Mouse (Mus musculus) thymus, adult 18-20 months (tissue): Measurements from ENCODE around the gene Thra.

Experiments used
- DNase-seq, 2 experiments: peaks; one replicate each; pipeline ENCODE4 v3.0.0; 2022; ENCODE audit warnings: mixed read lengths in 2 of 2

Gene Thra

DNA sequence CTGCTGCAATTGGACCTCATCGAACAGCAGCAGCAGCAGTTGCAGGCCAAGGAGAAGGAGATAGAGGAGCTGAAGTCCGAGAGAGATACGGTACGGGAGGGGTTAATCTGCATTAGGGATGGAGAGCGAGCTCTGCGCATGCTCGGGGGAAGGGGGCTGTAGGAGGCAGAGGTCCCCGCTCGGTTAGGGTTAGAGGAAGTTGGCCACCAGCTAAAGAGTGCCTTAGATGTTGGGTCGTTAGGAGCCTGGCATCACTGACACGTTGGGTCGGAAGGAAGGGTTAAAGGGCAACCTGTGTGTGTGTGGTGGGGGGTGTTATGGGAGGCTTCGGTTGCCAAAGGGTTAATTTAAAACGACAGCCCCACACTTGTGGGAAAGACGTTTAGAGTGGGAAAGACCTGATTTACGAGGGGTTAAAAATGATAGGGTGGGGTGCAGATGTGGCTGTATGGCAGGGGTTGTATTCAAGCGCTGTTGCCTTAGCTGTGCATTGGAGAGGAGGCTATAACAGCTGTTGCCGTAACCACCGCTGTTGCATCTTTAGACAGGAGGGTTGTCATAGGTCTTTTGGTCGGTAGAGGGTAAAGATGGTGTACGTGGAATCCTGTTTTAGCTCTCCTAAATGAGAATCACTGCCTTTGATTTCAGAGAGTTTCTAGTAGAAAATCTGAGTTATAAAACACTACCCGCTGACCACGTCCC, 56.2 kb downstream of the Thra start:
- DNase-seq = peak; percentile 56 to 71

DNA sequence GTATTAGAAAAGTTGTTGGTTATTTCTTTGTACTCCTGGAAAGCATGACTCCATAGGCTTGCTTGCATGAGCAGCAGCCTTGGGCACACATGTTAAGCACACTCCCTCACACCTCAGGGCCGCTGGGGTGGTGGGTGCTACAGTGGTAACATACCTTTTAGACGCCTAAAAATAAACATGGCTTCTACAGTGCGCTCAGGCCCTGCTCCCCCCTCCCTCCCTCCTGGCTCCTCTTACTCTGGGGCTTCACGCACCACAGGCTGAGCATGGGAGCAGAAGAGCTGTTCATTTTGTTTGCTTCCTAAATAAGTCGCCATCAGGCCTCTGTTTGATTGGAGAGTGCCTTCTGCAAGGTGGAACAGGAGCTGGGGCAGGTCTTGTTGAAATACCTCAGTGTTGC, 56.9 kb downstream of the Thra start:
- peak in 1 of 2 experiments; percentile 17 for DNase-seq

DNA sequence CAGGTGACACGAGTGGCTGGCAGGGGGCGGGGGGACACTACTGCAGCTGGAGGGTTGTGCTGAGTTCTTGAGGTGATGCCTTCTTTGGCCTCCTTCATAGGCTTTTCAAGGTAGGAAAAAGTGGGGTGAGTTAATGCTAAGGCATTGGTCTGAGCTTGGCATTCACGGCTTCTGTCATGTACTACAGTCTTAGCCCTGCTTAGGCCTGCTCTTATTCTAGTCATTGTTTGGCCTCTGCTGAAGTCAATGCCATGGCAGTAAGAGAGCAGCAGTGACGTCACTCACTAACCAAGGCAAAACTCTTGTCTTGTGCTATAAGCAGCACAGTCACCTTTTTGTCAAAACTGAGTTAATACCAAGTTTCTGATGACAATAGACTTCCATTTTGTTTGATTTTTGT, 57.5 kb downstream of the Thra start:
- no peak for DNase-seq

DNA sequence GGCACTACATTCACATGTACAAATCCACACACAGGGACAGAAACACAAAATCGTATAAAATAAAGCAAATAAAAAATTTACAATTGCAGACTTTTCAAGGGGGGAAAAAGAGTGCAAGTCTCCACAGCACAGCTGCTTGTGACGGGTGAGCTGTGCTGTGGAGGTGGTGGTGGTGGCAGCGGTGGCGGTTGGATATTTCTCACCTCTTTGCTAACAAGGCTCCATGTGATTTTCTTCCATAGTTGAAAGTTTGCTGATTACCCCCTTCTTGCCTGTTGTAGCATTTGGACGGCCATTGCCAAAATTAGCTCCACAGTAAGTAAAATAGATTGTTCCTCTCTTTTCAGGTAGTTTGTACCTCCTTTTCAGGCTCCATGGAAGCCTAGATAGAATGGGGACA, 64.2 kb downstream of the Thra start, which contains the start of gene Casc3:
Casc3 (plus strand) TSS at position 301 of the 400 bp plus-strand sequence.
- DNase-seq = no peak

DNA sequence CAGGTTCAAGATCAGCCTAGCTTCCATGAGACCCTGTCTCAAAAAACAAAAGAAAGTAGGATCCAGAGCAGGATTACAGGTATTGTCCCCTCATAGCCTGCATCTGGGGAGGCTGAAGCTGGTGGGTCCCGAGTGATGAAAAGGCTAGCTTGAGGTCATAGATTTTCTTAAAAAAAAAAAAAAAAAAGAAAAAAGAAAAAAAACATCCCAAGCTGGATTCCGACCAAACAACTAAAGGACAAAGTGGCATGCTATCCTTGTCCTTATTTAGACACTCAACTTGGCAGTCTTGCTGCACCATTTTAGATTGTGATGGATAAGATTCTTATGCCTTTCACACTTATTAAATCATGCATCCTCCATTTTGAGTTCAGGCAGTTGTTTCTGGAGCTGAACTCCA, 68.0 kb downstream of the Thra start:
- no peak for DNase-seq

DNA sequence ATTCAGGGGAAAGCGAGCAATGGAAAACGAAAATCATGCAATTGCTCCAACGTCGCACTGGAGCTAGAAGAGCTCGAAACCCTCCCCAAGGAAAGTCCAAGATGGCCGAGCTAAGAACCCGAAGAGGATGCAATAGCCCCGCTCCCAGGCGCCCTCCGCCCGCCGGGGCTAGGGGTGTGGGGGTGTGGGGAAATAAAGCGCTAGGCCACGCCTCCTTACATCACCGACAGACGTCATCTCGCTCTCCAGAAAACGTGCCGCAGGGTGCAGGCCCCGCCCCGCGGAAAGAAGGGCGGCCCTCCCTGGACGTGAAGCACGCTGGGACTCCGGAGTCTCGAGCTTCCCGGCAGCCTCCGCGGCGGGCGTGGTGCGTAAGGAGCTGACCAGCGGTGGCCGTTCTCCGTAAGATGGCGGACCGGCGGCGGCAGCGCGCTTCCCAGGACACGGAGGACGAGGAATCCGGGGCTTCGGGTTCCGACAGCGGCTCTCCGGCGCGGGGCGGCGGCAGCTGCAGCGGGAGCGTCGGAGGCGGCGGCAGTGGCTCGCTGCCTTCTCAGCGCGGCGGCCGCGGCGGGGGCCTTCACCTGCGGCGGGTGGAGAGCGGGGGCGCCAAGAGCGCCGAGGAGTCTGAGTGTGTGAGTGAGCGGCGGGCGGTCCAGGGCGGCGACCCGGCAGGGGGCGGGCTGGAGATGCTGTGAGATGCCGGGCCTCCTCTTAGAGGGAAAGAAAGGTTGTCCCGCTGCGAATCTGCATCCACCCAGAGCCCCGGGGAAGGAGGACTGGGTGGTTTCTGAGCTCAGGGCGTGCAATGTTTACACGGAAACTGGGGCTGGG, 69.2 kb downstream of the Thra start:
- DNase-seq = peak; percentile 97 to 98

DNA sequence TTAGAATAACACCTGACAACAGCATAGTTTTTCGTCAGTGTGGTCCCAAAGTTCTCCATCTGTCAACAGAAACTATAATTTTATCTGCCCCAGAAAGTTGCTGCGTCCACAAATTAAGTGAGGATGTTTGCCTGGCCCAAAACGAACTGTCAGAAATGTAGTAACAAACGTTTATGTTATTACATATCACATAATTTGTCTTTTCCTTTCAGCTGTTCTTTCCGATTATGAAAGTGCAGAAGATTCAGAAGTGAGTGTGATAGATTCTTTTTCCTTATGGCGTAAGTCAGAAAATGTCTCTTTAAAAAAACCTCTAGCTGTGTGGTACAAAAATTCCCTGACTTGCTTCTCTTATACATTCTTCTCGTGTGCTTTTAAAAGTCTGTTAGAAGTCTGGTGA, 70.2 kb downstream of the Thra start:
- no peak for DNase-seq

DNA sequence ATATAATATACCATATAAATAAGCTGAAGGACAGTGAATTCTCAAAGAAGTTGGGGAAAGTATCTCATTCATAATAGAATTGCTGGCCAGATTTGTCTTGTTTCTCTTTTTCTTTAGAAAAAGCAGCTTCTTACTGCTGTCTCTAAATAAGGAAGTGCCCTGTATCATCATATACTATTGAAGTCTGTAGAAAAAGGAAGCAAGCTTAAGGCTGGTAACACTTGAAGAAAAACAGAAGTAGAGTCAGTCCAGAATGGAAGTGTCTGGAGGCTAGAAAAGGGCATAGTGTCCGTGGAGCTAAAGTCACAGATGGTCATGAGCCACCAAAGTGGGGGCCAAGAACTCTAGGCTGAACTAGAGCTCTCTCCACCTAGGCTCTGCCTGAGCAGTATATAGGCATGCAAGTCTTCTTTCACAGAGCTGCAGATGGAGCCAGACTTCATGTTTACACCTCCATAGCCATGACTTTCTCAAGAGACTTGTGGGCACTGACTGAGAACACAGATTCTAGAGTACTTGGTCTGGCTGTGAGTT, 76.3 kb downstream of the Thra start:
- DNase-seq = no peak
